Mouse (Mus musculus) hindbrain, embryonic 12.5 days (tissue): Measurements from ENCODE around the gene Sec62. TPM values are rescaled to one million over a fixed set of nuclear protein-coding genes. Genes with fewer than 3 reads are reported as not detected.
A peak's percentile ranks its signal among the peaks of the same experiment; 100 is the strongest.
"Not testable (repeated sequence)": the region's sequence is repeated elsewhere in the genome, so short reads cannot be mapped to it uniquely, and the experiment has no call there.

ENCODE experiments used
- ATAC-seq: fragments of 200-750 bp; cut with Nextera tagmentation; 2 replicates; pipeline ENCODE4 v1.8.0; 2017; ENCODE audit warnings: moderate TSS enrichment; ENCODE audit not compliant: low FRiP score
- H3K27ac ChIP-seq: fragments of 300-500 bp; sonication (generic); 2 replicates; pipeline ENCODE4 v1.5.1; 2016; ENCODE audit warnings: mild to moderate bottlenecking
- H3K27me3 ChIP-seq: fragments of 300-500 bp; sonication (generic); 2 replicates; pipeline ENCODE4 v1.6.1; 2016; ENCODE audit warnings: mild to moderate bottlenecking
- H3K36me3 ChIP-seq: fragments of 300-500 bp; sonication (generic); 2 replicates; pipeline ENCODE4 v1.6.1; 2016; ENCODE audit warnings: mild to moderate bottlenecking
- H3K4me1 ChIP-seq: fragments of 300-500 bp; sonication (generic); 2 replicates; pipeline ENCODE4 v1.6.1; 2016
- H3K4me2 ChIP-seq: fragments of 300-500 bp; sonication (generic); replicated peaks from 2 replicates; pipeline ENCODE4 v1.6.1; 2016; ENCODE audit warnings: mild to moderate bottlenecking
- H3K4me3 ChIP-seq: fragments of 300-500 bp; sonication (generic); 2 replicates; pipeline ENCODE4 v1.5.1; 2016; ENCODE audit warnings: mild to moderate bottlenecking
- H3K9ac ChIP-seq: fragments of 300-500 bp; sonication (generic); 2 replicates; pipeline ENCODE4 v1.6.1; 2016; ENCODE audit warnings: mild to moderate bottlenecking, moderate library complexity
- H3K9me3 ChIP-seq: fragments of 300-500 bp; sonication (generic); replicated peaks from 2 replicates; pipeline ENCODE4 v1.6.1; 2016; ENCODE audit warnings: mild to moderate bottlenecking
- WGBS: fragments of 180-500 bp; shearing (Covaris S2); methylation state at CpG from one replicate; pipeline ENCODE4 v1.1.7; 2016; 5-methylcytosine and 5-hydroxymethylcytosine counted together
- polyA plus RNA-seq: library from polyadenylated mRNA; unstranded; fragments of >200 nt; fragmentation: Nextera tagmentation; extraction: Ambion mirVana; gene quantifications from 2 replicates; pipeline ENCODE4 v1.2.1, GENCODE M21; 2016

Gene Sec62
- polyA plus RNA-seq, 1 experiment from 2014 or later = 93.2 TPM

GRCm38 (mm10) chr3:30847413-30847812, 54.7 kb downstream of the Sec62 start:
- H3K9ac ChIP-seq = no peak overlapping the region
- H3K4me3 ChIP-seq = no peak overlapping the region
- peaks cover 5% of the 10 kb centered on the region; the same call in 1 of the 2 replicates for H3K27me3 ChIP-seq
- 45% methylated on average over 1 of the region's 1 CpGs for WGBS
- no peak overlapping the region for H3K4me2 ChIP-seq
- no peaks in the 10 kb centered on the region for H3K36me3 ChIP-seq
- no peaks in the 10 kb centered on the region for H3K4me1 ChIP-seq
- H3K9me3 ChIP-seq = no peaks in the 10 kb centered on the region
- no peak for ATAC-seq
- no peak overlapping the region for H3K27ac ChIP-seq

DNA sequence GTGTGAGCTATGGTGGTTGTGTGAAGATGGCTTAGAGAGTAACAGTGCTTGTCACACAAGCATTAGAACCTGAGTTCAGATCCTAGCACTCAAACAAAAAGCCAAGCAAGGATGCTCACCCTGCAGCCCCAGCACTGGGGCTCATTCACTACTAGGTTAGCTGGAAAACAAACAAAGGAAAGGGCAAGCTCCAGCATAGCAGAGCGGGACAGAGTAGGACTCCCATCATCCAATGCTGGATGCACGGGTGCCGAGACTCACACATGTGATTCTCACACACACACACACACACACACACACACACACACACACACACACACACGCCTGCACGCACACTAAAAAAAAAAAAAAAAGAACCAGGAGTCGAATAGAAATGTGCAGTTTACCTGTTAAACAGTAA, 58.7 kb downstream of the Sec62 start:
- no peaks in the 10 kb centered on the region for H3K36me3 ChIP-seq
- H3K4me1 ChIP-seq = peaks cover 4% of the 10 kb centered on the region; the same call in 1 of the 2 replicates
- no peak overlapping the region for H3K4me3 ChIP-seq
- no peak overlapping the region for H3K4me2 ChIP-seq
- ATAC-seq = no peak
- no peaks in the 10 kb centered on the region for H3K9me3 ChIP-seq
- H3K9ac ChIP-seq = no peak overlapping the region
- peaks cover 31% of the 10 kb centered on the region for H3K27me3 ChIP-seq
- H3K27ac ChIP-seq = no peak overlapping the region
- 70% methylated on average over 2 of the region's 6 CpGs for WGBS

DNA sequence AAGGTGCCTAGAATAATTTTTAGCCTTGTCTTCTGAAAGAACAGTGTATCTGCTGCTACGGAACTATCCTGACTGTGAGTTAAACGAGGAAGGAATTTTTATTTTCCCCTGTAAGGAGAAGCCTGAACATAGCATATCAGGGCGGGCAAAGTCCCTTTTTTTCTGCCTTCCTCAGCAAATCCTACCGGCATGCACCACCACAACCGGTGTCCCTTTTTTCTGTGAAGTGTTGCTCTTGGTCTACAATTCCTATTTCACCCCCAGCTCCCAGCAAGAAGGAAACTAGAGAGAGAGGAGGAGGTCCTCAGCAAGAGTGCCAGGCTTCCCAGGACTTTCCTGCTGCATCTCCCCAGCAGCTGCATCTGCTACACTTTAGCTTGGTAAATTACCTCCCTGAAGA, 60.9 kb downstream of the Sec62 start:
- Histone ChIP-seq H3K36me3 (no peaks in the 10 kb centered on the region), H3K27ac (no peak overlapping the region), H3K4me3 (no peak overlapping the region), H3K9me3 (no peaks in the 10 kb centered on the region), H3K4me1 (peaks cover 4% of the 10 kb centered on the region; the same call in 1 of the 2 replicates), H3K27me3 (peaks cover 46% of the 10 kb centered on the region), H3K4me2 (no peak overlapping the region), H3K9ac (no peak overlapping the region)
- no peak for ATAC-seq
- WGBS = 87% methylated on average over 5 of the region's 5 CpGs

DNA sequence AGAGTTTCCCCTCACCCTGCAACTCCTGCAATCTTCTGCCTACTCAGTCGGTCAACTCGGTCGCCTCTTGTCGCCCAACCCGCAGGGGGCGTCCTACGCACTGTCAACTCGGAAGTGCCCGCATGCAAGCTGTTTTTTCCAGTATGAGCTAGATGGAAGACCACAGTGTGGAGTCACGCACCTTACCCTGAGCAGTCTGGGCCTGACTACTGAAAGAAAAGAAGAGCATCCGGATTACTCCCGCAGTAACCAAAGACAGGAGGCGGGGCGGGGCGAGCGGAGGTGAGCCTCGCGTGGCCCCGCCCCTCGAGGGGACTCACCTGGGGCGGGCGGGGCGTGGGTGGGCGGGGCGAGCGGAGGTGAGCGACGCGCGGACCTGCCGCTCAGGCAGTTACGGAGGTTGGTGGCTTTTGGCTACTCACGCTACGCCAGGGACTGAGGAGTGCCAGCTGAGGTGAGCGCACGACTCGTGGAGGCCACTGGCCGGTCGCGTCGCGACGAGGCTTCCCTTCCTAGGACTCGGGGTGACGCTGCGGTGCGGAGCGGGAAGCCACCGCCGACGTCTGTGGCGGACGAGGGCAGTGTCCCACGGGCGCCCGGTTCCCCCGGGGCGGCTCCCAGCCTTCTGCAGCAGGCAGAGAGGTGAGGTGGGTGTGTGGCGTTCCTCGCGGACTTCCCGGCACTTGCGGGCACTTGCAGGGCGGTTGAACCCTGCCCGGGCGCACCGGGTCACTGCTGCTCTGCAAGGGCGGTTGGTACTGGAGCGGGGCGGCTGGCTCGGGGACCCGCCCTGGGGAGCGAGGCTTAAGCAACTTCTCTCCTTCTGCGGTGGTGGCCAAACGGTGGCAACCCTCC, 63.2 kb downstream of the Sec62 start, which contains the start of gene Gpr160:
TSS of gene Gpr160 (plus strand) at position 347 of the 855 bp plus-strand sequence.
- Histone ChIP-seq H3K4me2 (peak within 1 kb of the TSS; percentile 99), H3K9ac (peak within 1 kb of the TSS; percentile 67), H3K36me3 (no peaks in the 10 kb centered on the region), H3K9me3 (no peaks in the 10 kb centered on the region), H3K4me3 (peak within 1 kb of the TSS; percentile 54), H3K4me1 (peaks cover 4% of the 10 kb centered on the region; the same call in 1 of the 2 replicates), H3K27ac (no peak within 1 kb of the TSS), H3K27me3 (peaks cover 46% of the 10 kb centered on the region)
- peak; percentile 80 for ATAC-seq
- WGBS = under 1% methylated on average over 69 of the region's 75 CpGs

DNA sequence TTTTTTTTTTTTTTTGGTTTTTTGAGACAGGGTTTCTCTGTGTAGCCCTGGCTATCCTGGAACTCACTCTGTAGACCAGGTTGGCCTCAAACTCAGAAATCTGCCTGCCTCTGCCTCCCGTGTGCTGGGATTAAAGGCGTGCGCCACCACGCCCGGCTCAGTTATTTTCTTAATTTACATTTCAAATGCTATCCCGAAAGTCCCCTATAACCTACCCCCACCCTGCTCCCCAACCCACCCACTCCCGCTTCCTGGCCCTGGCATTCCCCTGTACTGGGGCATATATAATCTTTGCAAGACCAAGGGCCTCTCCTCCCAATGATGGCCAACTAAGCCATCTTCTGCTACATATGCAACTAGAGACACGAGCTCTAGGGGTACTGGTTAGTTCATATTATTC, 66.9 kb downstream of the Sec62 start:
- H3K36me3 ChIP-seq, H3K4me2 ChIP-seq, H3K4me1 ChIP-seq, H3K9me3 ChIP-seq, H3K27ac ChIP-seq, H3K9ac ChIP-seq, ATAC-seq, H3K4me3 ChIP-seq: not testable (repeated sequence)
- H3K27me3 ChIP-seq = peaks cover 33% of the 10 kb centered on the region
- WGBS = 95% methylated on average over 8 of the region's 8 CpGs

GRCm38 (mm10) chr3:30860705-30861104, 68.0 kb downstream of the Sec62 start:
- Histone ChIP-seq H3K4me1 (peaks cover 4% of the 10 kb centered on the region; the same call in 1 of the 2 replicates), H3K27me3 (peaks cover 23% of the 10 kb centered on the region), H3K27ac (no peak overlapping the region), H3K9ac (no peak overlapping the region), H3K4me2 (no peak overlapping the region), H3K9me3 (no peaks in the 10 kb centered on the region), H3K4me3 (no peak overlapping the region), H3K36me3 (no peaks in the 10 kb centered on the region)
- no peak for ATAC-seq
- WGBS = 87% methylated on average over 4 of the region's 4 CpGs

DNA sequence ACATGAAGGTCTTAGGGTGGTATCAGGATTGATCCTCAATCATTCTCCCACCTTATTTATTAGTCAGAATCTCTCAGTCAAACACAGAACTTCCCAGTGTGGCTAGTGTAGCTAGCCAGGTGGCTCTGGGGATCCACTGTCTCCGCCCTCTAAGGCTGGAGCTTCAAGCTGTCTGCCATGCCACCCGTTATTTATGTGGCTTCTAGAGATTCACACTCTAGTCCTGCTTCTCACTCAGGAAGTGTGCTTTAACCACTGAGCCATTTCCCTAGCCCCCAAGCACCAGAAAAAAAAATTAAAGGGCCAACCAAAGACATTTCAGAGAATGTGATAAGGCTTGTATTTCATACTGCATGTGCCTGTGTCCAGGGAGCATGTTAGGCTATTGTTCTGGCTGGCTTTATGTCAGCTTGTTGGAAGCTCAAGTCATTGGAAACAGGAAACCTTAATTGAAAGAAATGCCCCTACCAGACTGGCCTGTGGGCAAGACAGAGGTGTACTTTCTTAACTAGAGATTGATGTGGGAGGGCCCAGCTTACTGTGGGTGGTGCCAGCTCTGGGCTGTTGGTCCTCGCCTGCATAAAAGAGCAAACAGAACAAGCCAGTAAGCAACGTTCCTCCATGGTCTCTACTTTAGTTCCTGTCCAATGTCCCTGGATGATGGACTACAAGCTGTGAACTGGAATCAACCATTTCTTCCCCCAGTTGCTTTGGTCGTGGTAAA, 71.2 kb downstream of the Sec62 start:
- Histone ChIP-seq H3K4me2 (no peak overlapping the region), H3K9ac (no peak overlapping the region), H3K4me3 (no peak overlapping the region), H3K27ac (no peak overlapping the region), H3K4me1 (no peaks in the 10 kb centered on the region), H3K27me3 (no peaks in the 10 kb centered on the region), H3K36me3 (no peaks in the 10 kb centered on the region), H3K9me3 (no peaks in the 10 kb centered on the region)
- no peak for ATAC-seq
- 83% methylated on average over 5 of the region's 5 CpGs for WGBS

- Histone ChIP-seq H3K36me3 (no peaks in the 10 kb centered on the region), H3K4me3 (no peak overlapping the region), H3K27me3 (no peaks in the 10 kb centered on the region), H3K4me2 (no peak overlapping the region), H3K9me3 (no peaks in the 10 kb centered on the region), H3K4me1 (no peaks in the 10 kb centered on the region), H3K27ac (no peak overlapping the region), H3K9ac (no peak overlapping the region)
- 91% methylated on average over 1 of the region's 1 CpGs for WGBS
- ATAC-seq = no peak
Measured at GRCm38 (mm10) chr3:30864640-30865039, 72.0 kb downstream of the Sec62 start.

GRCm38 (mm10) chr3:30868176-30868575, 75.5 kb downstream of the Sec62 start:
- 86% methylated on average over 5 of the region's 5 CpGs for WGBS
- no peak for ATAC-seq
- no peak overlapping the region for H3K4me2 ChIP-seq
- no peak overlapping the region for H3K27ac ChIP-seq
- no peaks in the 10 kb centered on the region for H3K36me3 ChIP-seq
- no peaks in the 10 kb centered on the region for H3K27me3 ChIP-seq
- H3K4me1 ChIP-seq = no peaks in the 10 kb centered on the region
- no peak overlapping the region for H3K9ac ChIP-seq
- no peak overlapping the region for H3K4me3 ChIP-seq
- no peaks in the 10 kb centered on the region for H3K9me3 ChIP-seq

DNA sequence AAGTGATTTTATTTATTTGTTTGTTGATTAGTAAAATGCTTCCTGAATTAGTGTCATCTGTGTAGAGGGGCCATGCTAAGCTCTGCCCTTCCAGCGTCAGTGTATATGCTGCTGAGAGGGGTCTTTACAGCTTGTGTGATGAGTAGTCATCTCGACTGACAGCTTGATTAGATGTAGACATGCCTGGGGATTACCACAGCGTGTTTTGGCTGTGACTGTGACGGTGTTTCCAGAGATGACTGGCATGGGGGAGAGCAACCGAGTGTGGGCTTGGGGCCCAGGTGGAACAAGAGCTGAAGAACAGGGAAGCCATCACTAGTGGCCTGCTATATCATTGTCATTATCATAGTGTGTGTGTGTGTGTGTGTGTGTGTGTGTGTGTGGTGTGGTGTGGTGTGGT, 76.0 kb downstream of the Sec62 start:
- Histone ChIP-seq H3K9ac (no peak overlapping the region), H3K27me3 (no peaks in the 10 kb centered on the region), H3K4me3 (no peak overlapping the region), H3K4me1 (no peaks in the 10 kb centered on the region), H3K36me3 (no peaks in the 10 kb centered on the region), H3K27ac (no peak overlapping the region), H3K9me3 (no peaks in the 10 kb centered on the region), H3K4me2 (no peak overlapping the region)
- no peak for ATAC-seq
- WGBS = 78% methylated on average over 5 of the region's 5 CpGs

GRCm38 (mm10) chr3:30869995-30870394, 77.3 kb downstream of the Sec62 start:
- ATAC-seq = no peak
- 100% methylated on average over 1 of the region's 1 CpGs for WGBS
- no peak overlapping the region for H3K4me2 ChIP-seq

More at GRCm38 (mm10) chr3:30869995-30870394, 77.3 kb downstream of the Sec62 start:
- Histone ChIP-seq H3K27ac (no peak overlapping the region), H3K4me1 (no peaks in the 10 kb centered on the region), H3K9me3 (no peaks in the 10 kb centered on the region), H3K4me3 (no peak overlapping the region), H3K9ac (no peak overlapping the region), H3K36me3 (no peaks in the 10 kb centered on the region), H3K27me3 (no peaks in the 10 kb centered on the region)
